Mouse (Mus musculus) bone marrow macrophage, adult 2 months (primary cell): Measurements from ENCODE around the gene Bcl2l13.

Experiments used
- CTCF ChIP-seq: IDR thresholded peaks from 2 replicates; pipeline ENCODE4 v1.5.1; 2012; ENCODE audit warnings: low read depth, mild to moderate bottlenecking, low read length, moderate library complexity
- POLR2A ChIP-seq: IDR thresholded peaks from 2 replicates; pipeline ENCODE4 v1.6.1; 2012; ENCODE audit warnings: mild to moderate bottlenecking, low read depth, low read length, borderline replicate concordance

GRCm38 (mm10) chr6:120926880-120927279 is 90.9 kb downstream of the Bcl2l13 start:
- TF ChIP-seq CTCF (no peak), POLR2A (no peak)
